Mouse (Mus musculus): ENCODE data around the gene Slc6a21.
"Not testable (repeated sequence)": the region's sequence is repeated elsewhere in the genome, so short reads cannot be mapped to it uniquely, and the experiment has no call there.

Slc6a21 gene

DNA sequence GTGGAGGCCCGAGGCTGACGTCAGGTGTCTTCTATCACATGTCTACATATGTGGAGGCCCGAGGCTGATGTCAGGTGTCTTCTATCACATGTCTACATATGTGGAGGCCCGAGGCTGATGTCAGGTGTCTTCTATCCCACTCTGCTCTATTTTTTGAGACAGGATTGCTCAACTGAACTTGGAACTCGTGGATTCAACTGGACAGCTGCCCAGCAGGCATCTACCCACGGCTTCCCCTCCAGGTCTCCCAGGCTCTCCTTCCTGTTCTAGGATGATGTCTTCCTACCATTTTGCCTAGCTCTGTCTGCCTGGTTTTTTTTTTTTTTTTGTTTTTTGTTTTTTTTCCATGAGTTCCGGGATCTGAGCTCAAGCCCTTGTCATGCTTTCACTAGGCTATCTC is 21.5 kb upstream of the Slc6a21 start:
- not testable (repeated sequence) for DNase-seq (ENCODE audit: low spot score)

DNA sequence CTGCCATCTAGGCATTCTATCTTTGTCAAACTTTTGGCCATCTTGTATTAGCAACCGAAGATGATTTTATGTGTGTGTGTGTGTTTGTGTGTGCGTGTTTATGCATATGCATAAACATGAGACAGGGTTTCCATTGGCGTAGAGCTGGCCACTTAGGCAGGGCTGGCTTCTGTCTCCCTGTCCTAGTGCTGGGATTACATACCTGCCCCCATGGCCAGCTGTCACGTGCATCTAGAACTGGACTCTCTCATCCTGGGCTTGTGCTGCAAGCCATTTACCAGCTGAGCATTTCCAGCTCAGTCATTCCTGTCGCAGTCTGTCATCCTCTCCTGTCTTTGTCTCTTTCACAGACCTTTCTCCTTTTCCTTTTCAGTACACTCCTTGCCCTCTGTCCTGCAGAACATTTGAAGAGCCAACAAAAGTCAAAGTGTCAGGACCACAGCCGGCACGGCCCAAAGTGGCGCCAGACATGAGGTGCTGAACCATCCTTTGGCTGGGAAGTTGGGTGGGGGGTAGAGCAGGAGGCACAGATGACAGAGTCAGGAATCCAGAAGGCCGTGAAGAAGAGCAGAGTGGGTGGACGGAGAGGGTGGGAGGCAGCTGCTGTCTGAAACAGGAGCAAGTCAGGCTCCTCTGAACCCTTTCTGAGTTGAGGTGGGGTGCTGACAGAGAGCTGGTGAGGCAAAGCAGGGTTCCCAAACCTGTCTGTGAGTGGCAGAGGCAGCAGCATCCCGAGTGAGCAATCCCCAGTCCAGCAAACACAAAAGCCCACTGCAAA is 20.1 kb upstream of the Slc6a21 start:
- no peak for DNase-seq (ENCODE audit: low spot score)

DNA sequence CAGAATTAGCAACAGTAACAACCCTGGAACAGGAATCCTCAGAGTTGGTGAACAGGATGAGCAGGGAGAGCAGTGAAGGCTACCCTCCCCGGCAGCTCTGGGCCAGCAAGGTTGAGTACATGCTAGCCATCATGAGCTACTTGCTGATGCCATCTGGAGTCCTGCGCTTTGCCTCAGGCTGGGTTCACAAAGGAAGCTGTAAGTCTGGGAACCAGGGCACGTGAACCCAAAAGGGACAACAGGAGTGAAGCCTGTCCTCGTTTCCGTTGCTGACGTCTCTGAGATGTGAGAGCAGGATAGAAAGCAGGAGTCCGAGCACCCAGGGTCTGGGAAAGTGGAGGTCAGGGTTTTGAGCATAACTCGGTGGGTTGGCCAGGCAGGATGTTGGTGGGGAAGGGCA is 18.0 kb upstream of the Slc6a21 start:
- no peak for DNase-seq (ENCODE audit: low spot score)

DNA sequence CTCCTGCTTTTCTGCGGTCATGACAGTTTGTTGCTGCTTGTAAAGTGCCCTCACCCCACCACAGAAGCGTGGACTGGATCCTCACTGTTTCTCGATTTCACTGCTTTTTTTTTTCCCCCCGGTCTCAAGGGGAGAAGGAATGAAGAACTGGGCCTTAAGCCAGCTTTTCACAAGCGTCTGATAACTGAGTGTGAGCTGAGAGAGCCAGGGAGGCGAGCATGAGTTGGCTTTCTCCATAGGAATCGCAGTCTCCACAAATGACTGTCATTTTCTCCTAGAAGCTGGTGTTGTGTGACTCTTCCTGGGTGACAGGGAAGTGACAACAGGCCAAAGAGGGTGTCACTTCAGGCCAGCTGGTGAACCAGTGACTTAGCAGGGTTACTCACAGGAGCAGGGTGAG is 15.0 kb upstream of the Slc6a21 start:
- no peak for DNase-seq (ENCODE audit: low spot score)

DNA sequence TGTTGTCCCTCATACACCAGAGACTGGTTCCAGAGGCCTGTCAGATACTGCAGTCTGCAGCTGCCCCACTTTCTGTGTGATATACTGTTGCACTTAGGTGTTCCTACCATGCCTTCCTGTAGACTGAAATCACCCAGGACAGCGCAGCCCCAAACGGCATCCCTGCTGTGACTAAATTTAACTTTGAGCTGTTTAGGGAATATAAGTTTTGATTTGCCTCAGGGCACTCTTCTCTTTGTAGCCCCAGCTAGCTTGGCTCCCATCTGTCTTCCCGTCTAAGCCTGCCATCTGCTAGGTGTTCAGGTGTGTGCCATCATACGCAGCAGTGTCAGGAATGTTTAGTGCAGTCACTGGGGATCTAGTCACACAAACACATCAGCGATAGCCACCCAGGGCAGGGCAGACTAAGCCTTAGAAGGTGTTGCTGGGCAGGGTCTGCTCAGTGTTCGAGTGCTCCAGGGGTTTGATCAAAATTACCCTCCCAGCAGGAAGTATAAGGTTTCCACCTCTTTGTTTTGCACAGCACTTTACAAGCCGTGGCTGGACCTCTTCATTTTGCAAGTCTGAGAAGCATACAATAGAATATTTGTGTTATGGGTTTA is 14.2 kb upstream of the Slc6a21 start:
- no peak for DNase-seq (ENCODE audit: low spot score)

DNA sequence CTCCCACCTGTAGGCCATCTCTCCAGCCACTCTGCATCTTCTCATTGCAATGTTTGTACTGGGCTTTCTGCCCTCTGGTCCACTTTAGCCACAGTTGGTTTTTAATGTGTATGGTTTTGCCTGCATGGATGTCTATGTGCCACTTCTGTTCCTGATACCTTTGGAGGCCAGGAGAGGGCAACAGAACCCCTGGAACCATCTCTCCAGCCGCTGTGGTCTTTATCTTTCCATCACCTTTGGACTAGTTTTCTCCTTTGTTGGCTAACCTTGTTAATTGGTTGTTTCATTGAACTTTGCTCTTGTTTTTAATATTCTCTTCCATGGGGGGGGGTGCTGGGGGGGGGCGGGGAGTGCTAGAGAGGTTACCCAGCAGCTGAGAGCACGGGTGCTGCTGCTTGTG is 13.0 kb upstream of the Slc6a21 start:
- no peak for DNase-seq (ENCODE audit: low spot score)

DNA sequence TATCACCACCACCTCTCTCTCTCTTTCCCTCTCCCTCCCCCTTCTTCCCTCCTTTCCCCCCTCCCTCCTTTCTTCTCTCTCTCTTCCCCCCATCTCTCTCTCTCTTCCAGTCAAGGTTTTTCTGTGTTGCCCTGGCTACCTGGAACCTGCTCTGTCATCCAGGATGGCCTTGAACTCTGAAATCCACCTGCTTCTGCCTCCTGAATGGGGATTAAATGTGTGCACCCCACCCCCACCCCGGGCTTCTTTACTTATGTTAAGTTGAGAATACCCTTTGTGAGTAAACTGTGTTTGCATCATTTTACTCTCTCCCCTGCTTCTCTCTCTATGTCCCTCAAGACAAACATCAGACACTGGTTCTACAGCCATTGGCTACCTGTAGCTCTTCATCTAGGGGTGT is 11.8 kb upstream of the Slc6a21 start:
- DNase-seq (ENCODE audit: low spot score): no peak

DNA sequence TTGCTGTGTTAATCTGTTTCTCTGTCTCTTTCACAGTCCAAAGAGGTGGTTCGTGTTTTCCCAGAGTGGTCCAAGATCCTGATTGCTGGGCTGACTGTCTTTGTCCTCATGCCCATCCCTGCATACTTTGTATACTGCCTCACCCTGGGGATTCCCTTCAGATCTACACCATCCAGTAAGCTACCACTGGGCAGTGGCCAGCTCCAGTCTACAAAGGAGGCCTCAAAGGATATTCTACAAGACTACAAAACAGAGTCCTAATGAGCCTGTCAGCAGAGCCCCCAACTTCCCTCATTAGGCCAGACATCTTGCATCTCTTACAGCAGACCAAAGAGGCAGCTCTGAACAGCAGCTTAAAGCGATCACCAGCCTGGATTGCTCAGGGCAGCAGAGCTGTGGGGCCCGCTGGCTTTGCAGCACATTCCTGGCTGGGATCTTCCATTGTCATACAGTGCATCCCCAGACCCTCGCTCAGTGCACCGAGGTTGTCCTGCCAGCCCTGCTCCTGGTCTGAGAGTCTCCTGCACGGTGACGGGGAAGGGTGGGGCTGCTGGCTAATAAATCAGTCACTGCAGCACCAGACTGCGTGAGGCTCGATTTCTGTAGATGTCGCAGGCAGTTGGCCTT is 4.4 kb upstream of the Slc6a21 start:
- no peak for DNase-seq (ENCODE audit: low spot score)

DNA sequence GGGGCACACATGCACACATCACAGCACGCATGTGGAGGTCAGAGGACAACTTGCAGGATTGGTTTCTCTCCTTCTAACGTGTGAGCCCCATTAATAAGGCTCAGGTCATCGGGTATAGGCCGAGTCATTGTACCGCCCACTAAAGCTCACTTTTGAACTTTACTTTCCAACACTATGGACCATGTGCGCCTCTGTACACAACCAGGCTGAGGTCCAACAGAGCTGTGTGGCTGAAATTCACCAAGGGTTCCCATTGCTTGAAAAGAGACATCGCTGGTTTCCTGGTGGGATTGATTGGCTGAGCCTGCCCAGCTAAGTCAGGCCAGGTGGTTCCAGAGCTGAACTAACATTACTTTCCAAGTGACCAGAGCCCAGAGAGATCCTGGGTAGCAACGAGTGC is 3.6 kb upstream of the Slc6a21 start:
- no peak for DNase-seq (ENCODE audit: low spot score)

DNA sequence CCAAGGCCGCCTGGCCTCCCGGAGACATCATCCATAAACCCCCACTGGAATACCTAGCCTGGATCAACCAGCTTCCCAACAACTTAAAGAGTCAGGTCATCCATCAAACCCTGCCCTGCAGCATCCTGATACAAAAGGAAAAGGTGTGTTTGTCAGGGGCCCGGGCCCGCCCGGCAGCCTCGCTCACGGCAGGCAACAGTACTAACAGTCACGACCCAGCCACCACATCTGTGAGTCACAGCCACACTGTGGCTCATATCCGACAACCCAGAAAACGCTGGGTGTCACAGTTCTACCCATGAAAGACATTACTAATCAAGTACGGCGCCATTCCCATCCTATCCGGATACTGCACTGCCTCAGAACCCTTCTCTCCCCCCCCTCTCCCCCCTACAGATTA is 9.2 kb downstream of the Slc6a21 start:
- DNase-seq (ENCODE audit: low spot score): no peak

DNA sequence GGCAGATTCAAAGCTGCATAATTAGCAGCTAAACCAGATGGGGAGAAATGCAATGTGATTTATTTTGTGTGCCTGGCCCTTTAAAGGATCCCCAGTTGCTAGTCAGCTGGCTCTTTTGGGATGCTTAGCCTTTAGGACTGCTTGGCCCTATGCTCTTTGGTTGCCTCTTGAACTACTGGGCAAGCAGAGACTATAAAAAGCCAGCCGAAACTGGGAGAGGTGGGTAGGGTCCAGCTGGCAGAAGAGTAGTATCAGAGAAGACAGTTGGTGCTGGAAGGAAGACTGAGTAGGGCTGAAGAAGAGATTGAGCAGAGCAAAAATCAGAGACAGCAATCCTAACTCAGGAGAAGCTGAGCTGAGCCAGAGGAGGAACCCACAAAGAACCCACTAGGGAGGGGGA is 19.3 kb downstream of the Slc6a21 start:
- no peak for DNase-seq (ENCODE audit: low spot score)

DNA sequence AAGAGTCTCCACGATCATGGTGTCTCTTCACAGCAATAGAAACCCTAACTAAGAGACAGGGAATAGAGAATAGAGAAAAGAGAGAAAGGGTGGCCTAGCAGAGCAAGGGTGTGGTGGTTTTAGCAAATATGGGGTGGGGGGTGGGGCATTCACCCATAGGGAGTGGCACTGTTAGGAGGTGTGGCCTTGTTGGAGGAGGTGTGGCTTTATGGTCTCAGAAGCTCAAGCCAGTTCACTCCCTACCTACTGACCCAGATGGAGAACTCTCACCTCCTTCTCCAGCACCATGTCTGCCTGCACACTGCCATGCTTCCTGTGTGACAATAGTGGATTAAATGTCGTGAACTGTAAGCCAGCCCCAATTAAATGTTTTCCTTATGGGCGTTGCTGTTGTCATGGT is 20.2 kb downstream of the Slc6a21 start:
- DNase-seq (ENCODE audit: low spot score): no peak

DNA sequence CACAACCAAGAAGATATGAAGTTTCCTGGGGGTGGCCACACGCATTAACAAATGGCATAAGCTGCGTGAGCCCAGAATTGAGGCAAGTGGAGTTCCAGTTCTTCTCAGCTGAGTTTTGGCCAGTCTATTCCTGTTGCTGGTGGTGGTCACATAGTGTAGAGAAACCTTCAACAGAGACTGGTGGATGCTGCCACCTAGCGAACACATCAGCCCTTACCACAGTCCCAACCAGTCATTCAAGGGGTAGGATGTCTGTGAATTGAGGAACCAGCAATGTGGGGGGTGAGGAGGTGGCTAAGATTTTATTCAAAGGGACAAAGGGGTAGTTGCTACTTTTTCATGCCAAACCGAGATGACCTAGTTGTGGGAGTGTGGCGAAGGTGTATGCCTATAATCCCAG is 22.4 kb downstream of the Slc6a21 start:
- DNase-seq (ENCODE audit: low spot score): peak; percentile 43

DNA sequence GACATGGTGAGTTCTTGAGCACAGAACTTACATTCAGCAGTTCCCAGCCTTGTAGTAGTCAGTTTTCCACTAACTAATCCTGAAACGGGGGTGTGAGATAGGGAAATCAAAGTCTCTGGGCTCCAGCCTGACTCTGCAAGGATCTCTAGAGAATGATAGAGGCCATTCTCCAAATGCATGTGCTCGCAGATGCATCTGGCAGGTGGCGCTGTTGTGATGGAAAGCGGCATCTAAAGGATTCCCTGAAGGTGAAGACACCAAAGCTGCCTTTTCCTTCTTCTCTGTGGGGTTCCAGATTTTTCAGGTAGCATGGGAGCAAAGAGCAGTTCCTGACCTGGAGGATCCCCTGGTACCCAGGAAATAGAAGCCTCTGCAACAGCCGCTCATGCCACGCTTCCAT is 23.0 kb downstream of the Slc6a21 start:
- no peak for DNase-seq (ENCODE audit: low spot score)

DNA sequence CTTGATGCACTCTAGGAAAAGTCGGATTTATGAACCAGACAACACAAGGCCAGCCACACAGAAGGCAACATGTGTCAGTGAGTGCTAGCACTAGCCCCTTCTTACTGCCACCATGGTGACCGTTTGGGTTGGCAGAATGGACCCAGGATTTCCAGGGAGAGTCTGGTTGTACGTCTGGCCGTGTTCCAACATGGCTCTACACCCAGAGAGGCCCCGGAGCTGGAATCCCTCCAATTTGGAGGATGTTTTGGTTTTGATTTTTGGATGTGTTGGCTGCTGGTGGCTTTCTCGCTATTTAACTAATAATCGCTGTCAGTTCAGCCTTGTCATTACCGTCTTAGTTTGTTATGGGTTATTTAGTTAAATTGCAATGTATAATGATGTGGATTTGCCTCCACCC is 25.3 kb downstream of the Slc6a21 start:
- DNase-seq (ENCODE audit: low spot score): no peak

DNA sequence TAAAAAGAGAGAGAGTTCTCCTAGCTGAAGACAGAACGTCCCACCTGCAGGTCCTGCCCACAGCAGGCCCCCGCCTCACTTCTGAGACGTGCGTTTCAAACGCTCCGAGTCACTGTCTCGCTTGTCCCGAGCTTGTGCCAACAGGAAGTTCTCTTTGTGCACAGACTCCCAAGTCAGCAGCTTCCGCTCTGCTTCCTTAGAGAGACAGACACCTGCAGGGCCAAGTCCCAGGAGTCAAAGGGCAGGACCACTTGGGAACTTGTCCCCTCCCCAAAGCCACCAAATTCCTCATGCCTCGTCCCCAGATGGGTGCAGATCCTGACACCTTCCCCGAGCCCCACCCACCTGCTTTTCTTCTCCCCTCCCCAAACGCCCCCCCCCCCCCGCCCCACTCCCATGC is 27.6 kb downstream of the Slc6a21 start:
- no peak for DNase-seq (ENCODE audit: low spot score)

DNA sequence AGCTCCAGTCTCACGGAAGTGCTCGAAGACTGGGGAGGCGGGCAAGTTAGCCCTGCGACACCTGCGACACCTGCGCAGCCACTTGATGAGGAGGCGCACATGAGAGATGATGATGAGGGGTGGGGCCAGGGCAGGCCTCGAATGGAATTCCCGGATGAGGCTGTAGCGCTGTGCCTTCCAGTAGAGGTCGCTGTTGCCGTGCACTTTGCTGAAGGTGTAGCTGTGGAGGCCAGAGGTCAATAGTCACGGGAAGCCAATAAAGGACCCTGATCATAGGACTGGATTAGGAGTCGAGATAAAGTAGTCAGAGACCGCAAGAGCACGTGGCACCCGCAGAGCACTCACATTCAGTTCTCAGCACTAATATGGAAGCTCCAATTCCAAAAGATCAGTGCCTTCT is 28.0 kb downstream of the Slc6a21 start:
- no peak for DNase-seq (ENCODE audit: low spot score)

DNA sequence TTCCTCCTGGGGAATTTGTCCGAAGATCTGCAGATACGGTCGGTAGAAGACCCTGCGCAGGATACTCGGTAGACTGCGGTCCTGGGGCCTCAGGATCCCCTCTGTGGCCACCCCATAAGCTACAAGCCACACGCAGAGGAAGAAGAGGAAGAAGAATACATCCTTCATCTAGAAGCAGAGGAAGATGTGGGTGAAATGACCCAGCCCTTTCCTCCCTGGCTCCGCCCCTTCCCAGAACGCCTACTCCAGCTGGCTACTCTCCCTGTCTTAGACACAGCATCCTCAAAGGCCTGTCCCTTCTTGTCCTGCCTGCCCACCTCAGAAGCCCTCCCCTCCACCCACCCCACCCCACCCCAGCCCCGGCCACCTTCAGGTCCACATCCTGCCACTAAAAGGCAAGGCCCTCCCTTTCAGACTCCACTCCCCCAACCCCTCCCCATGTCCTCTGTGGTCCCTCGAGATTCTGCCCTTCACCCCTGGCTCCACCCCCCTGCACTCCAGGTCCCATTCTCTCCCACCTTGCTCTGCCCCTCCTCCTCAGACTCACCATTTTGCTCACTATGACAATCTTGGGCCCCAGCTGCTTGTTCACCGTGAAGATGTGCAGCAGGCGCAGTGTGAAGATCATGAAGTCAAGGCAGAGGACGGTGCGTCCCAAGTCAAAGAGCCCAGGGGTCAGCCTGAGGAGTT is 31.4 kb downstream of the Slc6a21 start:
- no peak for DNase-seq (ENCODE audit: low spot score)

DNA sequence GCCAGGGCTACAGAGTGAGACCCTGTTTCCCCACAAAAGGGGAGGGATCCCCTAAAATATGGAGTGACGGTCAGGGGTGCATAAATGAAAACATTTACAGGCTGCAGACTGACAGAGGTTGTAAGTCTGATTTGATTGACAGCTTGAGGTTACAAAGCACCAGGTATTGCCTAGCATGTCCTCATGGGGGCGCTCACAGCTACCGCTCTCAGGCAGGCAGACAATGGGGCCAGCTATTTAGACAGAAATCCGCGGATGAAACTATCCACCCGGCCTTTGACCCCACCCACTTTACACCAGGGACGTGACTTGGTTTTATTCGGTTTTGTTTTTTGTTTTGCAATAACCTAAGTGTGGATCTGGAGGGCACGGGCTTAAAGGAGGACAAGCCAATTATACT is 32.1 kb downstream of the Slc6a21 start:
- DNase-seq (ENCODE audit: low spot score): no peak

DNA sequence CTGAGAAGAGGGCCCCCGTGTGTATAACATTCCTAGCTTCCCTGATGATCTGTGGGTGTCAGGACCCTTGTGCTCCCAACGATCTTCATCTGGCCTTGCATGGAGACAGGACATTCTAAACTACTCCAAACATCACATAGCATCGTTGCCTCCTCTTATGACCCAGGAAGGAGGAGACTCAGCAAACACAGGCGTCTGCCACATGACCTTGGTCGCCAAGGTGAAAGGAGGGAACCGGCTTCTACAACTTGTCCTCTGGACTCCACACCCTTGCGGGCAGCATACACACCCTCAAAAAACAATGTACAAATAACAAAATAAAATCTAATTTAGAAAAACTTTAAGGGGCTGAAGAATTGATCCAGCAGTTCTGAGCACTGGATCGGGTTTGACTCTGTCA is 34.7 kb downstream of the Slc6a21 start:
- DNase-seq (ENCODE audit: low spot score): no peak

DNA sequence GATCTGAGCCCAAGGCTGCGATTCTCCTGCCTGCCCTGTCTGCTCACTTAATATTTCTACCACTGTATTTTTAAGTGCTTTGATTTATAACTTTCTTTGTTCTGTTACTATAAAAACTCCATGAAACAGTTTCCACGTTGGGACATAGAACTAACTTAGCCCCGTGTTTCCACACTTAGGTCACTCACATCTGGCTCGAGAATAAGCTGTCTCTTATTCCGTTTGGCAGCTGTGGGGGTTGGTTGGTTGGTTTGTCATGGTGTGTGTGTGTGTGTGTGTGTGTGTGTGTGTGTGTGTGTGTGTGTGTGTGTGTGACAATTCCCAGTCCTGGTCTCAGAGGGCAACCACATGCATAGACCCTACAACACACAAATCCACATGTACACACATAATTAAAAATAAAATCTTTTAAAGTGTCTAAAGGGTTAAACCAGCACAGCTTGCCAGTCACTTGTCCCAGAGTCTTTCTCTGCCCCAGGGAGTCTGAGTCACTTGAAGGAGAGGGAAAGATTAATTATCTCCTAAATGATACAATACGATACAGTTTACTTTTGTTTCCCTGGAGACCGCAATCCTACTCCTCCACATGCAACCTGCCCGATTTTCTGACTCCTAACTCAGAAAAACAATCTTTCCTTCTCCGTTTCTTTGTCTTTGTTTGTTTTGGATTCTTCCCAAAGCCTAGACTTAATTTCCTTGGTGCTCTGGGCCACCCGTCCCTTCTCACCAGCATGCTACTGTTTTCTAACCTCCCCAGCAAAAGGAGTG is 35.6 kb downstream of the Slc6a21 start:
- DNase-seq (ENCODE audit: low spot score): no peak

DNA sequence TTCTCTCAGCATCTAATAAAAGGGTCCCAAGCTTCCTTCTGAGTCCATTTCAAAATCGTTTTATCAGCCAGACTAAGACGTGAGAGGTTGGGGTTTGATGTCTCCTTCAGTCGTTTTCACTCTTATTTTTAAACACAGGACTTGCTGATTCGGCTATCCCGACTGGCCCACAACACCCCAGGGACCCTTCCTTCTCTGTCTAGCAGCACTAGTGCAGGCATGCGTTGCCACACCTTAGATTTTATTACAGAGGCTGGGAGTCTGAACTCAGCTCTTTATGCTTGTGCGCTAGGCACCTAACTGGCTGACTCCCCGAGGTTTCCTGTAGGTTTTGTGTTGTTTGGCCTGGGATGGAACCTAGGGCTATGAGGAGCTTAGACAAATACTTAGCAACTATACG is 36.2 kb downstream of the Slc6a21 start:
- DNase-seq (ENCODE audit: low spot score): no peak

All from spleen, adult 12 weeks (tissue).